Mouse (Mus musculus) 3T3-L1 (cell line): ENCODE measurements around the gene Prdx3.

ENCODE experiments used
- DNase-seq: peaks from one replicate; pipeline ENCODE4 v3.0.0-alpha.2; 2015; ENCODE audit warnings: low read depth, low spot score

Prdx3 gene

DNA sequence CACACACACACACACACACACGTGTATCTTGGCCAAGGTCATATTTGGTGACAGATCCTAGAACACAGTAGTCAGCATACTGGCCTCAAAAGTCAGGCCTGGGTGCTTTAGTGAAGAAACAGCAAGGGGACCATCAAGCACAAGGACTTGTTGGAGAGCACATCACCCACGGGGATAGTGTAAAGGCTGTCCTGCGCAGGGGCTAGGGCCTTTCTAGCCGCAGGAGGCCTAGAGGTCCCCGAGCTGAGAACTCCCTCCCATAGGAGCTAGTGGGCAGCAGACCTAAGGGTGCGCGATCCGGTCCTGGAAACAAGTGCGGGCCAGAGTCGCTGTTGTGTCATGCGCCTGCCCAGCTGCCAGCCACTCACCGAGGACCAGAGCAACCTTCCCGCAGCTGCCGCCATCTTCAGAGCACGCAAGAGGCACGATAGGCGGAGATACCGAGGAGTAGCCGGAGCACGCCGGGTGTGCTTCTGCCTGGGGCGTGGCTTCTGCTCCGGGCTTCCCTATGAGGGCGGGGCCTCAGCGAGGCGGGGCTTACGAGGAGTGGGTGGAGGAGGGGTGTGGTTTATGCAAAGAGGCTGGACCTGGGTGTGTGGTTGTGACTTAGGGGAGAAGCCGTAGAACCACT lies at the start of gene Prdx3:
Gene Prdx3, minus strand, starts transcription at position 493 of the 631 bp plus-strand sequence.
- peak; percentile 97 for DNase-seq

DNA sequence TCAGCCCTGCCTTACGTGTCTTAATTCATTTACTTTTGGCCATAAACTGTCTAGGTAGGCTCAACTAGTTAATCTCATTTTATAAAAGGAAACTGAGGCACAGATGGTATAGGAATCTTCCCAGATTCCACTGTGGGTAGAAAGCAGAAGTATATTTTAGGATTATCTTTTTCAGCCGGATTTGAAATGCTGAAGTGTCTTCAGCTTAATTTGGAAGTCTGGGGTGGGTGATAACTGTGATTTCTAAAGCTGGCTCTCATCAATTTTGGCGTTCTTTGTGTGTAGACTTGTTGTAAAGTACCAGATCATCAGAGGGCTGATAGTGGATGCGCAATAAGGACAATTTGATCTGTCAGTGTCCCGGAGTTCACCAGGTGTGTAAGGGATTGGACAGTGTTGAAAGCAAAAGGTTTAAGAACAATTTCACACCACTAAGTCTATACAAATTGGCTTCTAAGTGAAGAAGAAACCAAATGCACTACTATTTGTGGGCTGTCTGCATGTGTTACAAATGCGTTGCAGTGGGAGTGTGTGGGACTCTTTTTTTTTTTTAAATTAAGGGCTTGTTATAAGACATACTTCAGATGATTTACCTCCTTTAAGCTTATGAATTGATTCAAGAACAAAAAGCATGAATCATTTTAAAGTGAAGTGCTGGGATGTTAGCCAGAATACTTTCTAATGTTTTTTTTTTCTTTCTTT lies 42.7 kb upstream of the Prdx3 start:
- no peak for DNase-seq

DNA sequence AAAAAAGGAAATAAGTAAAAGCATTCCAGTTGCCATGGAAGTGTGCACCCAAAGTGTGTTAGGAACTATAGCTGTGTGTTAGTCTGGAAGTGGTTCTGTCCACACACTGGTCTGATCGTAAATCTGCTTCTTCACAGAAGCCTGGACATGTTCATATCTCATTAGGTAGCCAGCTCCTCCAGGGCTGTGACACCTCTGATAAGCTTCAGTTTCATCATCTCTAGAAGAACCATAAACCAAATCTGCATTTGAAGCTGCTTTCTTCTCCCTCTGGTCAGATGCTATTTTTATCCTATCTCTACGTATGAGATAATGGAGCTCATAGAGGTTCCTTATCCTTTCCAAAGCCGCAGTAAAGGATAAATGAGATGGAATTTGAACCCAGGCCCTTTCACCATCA lies 41.5 kb upstream of the Prdx3 start:
- DNase-seq: no peak

DNA sequence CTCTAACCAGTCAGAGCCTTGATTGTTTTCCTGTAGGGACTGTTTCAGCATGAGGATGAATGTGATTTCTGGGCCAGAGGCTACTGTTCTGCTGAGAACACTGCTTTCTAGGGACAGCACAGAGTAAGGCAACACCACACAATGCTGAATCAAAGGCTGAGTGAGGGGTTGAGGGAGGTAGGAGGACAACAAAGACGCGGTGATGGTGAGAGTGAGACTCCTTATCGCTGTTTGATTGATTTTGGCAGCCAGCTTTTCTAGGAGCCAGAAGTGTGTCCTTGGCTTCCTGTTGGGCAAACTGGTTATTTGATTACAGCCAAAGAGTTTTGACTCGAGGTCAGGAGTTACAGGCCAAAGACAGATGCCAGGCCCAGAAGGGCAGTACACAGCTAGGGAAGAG lies 40.9 kb upstream of the Prdx3 start:
- no peak for DNase-seq

DNA sequence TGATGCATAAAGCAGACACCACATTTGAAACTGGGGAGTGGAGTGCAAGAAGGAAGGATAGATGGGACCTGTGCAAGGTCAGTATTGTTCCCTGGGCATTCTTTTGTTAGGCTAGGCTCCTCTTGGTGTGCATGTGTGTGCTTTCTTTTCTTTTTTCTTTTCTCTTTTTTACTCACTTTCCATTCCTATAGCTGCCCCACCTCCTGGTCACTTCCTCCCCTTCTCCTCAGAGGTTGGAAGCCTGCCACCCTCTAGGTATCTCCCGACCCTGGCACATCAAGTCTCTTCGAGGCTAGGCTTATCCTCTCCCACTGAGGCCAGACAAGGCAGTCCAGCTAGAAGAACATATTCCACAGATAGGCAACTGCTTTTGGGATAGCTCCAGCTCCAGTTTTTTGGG lies 37.3 kb upstream of the Prdx3 start:
- no peak for DNase-seq

DNA sequence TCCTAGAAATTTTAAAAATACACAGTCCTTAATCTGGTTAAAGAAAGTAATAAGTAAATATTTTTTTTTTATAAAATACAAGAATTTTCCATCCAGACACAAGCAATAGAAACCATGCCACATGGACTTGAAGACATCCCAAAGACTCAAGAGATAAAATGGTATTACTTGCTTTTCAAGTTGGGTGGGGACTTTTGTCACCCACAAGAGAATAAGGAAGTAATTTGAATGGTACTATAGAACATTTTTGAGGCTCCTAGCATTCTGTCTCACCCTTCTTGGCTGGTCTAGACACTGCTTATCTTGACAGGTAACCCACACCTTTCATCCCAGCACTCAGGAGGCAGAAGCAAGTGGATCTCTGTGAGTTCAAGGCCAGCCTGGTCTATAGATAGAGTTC lies 35.9 kb upstream of the Prdx3 start:
- no peak for DNase-seq

DNA sequence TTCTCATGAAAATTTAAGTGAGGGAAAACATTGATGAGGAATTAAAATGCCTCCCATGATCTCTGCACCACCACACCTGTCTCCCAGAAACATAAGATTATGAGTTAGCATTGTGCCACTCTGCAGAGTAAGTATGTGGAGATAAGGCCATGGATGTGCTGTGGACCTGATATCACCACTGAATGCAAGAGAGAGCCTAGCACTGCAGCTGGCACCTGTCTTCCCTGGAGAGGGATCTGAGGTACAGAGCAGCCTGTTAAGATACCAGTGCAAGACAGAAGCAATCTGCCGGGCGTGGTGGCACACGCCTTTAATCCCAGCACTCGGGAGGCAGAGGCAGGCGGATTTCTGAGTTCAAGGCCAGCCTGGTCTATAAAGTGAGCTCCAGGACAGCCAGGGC lies 31.1 kb upstream of the Prdx3 start:
- DNase-seq: no peak

DNA sequence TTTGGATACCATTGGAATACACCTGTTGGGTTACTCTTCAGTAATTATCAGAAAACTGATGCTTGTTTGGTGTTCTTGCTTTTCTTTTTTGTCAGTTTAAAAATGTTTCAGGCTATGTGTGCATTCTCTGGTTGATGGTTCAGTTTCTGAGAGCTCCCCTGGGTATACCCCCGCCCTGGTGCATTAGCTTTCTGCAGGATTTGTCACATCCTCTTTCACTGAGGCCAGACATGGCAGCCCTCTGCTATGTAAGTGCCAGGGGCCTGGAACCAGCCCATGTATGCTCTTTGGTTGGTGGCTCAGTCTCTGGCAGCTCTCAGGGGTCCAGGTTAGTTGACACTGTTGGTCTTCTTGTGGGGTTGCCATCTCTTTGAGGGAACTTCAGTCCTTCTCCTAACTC lies 29.6 kb upstream of the Prdx3 start:
- DNase-seq: no peak

DNA sequence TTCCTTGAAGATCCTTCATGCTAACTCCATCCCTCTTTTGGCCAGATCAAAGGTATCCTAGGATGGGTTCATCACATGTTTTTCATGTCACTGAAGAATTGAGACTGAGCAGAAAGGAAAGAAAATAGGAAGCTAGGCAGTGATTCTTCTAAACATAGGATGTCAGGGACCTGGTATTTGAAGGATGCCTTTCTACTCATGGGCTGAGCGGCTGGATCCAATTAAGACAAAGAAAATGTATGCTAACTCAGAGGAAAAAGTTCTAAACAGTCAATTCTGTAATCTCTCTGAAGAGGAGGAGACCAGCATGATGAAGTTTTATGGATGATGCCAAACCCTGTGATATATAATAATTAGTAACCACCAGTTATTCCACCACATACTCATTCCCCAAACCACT lies 28.8 kb upstream of the Prdx3 start:
- peak; percentile 50 for DNase-seq

DNA sequence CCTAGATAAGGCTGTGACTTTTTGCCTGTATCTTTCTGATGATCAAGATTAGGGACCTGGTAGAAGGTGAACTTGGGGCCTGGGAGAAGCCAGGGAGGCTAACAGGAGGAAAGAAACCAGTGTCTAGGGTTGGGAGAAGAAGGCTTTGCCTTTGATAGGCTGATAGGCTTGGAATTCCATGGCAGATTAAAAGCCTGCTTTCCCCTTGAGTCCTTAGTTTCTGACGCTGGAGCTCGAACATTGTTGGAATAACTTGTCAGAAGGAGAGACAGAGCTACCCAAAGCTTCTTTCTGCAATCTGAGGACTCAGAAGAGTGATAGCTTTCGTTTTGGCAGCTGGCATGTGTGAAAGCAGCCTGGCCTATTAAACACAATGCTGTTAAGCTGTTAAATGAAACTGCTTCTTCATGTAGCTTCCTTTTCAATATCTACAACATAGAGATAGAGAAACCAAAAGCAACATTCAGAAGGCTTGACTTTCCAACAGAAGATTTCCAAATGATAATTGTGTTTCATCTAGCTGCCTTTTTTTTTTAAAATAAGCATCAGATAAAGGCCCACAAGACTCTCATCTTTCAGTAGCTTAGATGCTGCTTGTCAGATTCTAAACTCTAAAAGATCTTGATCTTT lies 21.0 kb upstream of the Prdx3 start:
- DNase-seq: peak; percentile 49

DNA sequence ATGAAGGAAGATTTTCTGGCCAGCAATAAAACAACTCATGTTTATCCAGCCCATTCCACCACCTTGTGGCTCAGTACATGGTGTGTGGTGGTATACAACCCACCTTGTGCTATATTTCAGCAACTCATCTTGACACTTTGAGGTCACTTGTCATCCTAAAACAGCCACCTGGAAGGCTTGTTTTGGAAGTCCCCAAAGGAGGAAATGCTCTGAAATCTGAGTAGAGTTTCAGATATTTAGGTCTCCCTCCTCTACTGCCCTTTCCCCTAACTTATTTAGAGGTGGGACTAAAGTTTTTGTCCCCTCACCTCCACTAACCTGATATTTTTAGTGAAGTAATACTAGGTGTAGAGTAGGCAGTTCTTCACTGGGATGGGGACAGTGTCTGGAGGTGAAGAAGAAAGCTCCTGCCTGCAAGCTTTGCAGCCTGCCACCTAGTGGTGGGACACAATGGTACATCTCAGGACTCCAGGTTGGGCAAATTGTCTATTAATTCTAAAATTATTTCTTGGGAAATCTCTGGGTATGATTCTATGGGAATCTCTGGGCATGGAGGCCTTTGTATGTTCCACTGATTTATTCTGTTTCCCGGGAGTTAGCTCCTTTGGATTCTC lies 17.7 kb upstream of the Prdx3 start:
- peak; percentile 90 for DNase-seq

DNA sequence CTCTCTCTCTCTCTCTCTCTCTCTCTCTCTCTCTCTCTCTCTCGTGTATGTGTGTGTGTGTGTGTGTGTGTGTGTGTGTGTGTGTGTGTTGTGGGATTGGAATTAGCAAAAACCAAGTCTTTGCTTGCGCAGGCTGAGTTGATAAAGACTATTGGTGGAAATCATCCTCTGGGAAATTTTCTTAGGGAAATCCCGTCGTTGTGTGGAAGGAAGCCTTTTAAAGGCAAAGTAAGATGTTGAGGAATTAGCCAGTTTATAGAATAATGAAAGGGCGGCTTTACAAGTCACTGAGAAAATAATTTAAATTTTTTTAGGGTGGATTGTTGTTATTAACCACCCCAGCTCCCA lies 16.7 kb upstream of the Prdx3 start:
- peak; percentile 58 for DNase-seq

DNA sequence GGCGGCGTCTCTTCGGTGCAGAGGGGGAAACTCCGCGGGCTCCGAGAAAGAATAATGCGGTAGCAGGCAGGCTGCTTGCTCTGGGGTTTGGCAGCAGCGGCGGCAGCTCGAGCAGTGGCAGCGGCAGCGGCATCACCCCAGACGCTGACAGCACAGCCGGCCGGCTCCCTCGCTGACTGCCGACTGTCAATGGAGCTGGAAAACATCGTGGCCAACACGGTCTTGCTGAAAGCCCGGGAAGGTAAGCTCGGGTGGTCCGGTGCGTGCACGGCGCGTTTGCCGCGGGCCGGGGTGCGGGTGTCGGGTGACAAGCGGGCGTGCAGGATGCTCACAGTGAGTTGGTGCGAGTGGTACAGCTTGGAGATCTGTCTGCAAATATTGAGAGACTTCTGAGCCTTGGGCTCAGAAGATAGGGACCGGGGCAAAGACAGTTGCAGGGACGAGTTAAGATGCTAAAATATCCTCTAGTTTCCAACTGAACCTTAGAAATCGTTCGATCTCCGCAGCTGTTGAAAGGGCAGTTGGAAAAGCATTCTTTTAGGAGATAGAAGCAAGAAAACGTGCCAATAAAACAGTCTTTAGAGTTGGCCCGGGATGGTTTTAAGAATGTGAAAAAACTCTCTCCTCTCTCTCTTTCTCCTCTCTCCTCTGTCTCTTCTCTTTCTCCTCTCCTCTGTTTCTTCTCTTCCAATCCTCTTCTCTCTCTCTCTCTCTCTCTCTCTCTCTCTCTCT lies 16.2 kb upstream of the Prdx3 start:
- DNase-seq: no peak

DNA sequence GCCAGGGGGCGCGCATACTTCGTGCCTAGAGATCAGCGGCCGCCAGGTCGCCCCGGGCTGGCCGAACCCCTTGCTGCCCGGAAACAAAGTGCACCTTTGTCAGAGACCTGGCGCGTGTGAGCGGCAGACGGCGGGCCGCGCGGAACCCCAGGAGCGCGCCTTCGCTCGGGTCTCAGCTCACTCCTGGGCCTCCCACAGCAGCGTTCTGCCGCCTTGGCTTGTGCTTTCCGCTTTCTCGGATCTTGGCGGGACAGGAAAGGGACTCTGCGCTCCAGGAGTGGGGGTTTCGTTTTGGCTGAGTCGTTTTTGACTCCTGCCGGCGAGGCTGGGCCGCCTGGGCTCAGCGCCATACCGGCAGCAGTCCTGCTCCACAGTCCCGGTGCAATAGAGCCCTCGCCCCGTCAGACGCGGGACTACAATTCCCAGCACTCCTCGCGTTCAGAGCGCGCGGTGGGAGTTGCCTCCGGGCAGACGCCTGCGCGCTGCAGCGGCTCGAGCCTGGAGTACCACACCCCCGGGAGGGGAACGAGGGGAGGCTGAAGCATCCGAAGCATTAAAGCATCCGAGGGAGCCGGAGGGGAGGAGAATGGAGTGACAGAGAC lies 15.5 kb upstream of the Prdx3 start, which contains the start of gene Grk5:
Gene Grk5, plus strand, starts transcription at position 36 of the 602 bp plus-strand sequence.
- DNase-seq: peak; percentile 97

DNA sequence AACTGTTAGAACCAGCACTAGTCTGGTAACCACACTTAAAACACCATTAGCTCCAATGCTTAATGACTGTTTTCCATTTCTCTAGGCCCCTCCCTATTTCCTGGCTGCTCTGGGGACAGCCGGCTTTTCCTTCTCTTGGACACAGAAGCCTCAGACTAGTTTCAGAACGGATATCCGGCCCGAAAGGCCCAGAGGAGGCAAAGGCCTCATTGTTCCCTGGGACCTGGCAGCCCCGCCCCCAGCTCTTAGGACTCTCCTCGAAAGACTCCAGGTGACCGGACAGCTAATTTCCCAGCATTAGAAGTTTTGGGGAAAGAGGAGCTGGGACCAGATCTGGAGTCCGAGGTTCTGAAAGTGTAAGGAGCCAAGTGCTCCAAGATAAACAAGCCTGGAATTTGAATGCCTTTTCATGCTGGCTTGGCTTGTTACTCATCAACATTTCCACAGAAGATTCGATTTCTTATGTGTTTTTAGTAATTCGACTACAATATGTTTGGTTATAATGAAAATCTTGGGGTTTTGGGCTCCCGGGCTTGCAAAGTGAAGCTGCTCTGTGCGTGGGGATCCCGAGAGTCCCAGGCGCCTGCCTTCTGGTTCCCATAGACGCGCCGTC lies 14.9 kb upstream of the Prdx3 start:
- DNase-seq: peak; percentile 77

DNA sequence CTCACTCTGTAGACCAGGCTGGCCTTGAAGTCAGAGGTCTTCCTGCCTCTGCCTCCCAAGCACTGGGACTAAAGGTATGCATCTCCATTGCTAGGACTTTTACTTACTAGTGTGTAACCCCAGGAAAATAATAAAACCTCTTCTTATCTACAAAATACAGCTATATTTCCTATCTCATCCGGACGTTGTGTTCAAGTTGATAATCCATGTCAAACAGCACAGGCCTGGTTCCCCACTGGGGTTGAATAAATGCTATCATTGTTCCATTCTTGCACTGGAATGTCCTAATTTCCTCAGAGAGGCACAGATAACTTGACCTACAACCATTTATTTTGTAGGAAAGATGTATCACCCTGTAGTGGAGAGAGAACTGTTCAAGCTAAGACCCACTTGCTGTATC lies 13.3 kb upstream of the Prdx3 start:
- DNase-seq: no peak

DNA sequence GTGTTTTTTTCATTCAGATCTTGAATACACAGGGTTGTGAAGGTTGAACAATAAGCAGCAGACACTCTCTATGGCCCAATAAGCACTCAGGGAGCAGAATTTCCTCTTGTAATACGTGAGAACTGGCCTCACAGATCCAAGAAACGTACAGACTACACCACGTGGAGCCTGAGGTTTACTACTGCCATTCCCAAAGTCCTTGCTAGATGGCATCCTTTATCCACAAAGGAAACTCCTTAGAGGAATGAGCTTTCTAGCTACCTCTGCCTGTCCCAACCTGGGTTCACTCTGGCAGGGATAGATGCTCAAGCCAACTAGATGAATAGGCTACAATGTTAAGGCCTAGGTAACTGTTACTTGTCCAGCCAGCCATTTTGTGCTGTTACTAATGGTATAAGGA lies 8.8 kb upstream of the Prdx3 start:
- DNase-seq: peak; percentile 80

DNA sequence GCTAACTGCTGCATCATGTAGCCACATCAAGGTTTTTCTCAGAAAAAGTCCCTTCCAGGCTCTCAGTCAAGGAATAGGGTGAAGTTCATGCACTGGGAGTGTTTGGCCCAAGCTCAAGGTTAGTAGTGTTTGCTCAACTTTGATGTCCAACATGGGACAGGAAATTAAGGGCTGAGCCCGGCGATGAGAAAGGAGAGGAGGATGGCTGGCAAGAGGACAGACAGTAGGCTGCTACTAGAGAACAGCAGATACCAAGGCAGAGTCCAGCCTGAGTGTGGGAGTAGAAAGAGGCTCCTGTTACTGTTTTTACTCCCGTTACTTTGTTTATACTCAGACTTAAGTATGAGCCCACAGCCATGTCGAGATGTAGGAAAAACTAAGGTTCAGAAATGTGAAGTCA lies 855 bp downstream of the Prdx3 start:
- peak; percentile 47 for DNase-seq

DNA sequence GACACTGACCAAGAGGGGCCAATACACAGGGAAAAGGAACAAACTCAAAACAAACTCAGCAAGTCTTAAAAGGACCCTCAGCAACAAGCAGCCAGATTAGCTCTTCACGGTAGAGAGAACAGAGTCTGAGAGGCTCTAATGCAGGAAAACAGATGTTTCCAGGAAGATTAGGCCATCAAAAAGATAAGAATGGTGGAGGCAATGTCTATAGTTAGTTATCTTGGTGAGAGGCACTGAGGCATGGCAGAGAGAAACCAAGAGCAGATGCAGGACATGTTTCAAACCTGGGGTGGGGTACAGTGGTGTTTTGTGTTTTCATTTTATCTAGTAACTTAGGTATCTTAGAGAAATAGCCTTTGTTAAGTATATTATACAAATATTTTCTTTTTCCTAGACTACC lies 2.1 kb downstream of the Prdx3 start:
- no peak for DNase-seq

DNA sequence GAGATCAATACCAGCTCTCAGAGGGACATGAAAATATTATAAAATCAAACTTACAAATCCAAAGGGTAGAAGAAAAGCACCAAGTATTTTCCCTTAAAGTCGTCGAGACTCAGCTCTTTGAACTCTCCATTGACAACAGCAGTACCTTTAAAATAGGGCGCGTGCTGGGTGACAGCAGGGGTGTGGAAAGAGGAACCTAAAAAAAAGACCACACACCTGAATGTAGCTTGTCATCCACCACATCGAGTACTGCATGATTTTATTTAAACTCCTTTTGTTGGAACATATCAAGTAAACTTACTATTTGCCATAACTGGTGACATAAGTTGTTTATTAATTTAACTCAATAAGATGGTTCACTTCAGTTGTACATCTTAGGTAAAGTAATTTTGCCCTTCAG lies 3.0 kb downstream of the Prdx3 start:
- no peak for DNase-seq

DNA sequence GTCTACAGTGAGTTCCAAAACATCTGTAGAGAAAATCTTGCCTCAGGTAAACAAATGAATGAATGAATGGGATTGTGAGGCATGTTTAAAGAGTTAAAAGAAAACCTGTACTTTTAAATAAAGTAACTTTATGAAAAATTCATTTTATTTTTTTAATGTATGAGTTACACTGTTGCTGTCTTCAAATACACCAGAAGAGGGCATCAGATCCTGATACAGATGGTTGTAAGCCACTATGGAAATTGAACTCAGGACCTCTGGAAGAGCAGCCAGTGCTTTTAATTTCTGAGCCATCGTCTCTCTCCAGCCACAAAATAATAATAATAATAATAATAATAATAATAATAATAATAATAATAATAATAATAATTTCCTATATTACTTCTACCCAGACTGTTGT lies 3.9 kb downstream of the Prdx3 start:
- peak; percentile 42 for DNase-seq
